Mouse (Mus musculus): ENCODE data around the gene Patl2.
"Not testable (repeated sequence)": the region's sequence is repeated elsewhere in the genome, so short reads cannot be mapped to it uniquely, and the experiment has no call there.

Patl2 gene

DNA sequence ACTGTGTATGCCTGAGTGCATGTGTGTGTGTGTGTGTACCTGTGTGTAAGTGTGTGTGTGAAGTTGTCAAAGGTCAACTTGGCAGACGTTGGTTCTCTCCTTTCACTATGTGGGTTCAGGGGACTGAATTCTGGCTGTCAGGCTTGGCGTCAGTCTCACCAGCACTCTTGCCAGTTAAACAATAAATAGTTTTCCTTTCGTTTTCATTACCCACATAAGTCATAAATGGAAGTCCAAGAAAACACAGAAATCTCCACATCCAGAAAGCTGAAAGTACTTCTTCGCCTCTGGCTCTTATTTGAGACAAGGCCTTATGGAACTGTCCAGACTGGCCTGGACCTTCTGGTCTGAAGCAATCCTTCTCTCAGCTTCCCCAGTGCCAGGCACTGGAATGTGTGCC lies 40.2 kb downstream of the Patl2 start:
- DNase-seq (ENCODE audit: low read depth, low spot score): peak; percentile 61

DNA sequence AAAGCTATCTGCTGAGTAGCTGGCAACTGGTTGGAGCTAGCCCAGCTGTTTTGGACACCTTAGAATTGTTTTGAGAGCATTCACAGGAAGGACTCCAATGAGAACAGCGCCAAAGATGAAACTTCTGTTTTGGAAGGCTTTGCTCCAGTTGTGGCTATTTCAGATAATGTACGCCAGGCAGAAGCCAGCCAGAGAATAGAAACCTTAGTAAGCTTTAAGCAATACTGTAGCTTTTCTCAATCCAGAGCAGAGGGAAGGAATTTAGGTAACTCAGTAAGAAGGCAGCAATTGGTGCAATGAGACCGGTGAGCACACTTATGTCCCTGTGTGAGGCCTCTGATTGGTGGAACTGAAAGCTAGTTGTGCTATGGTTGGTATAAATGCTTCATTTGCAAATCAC lies 42.9 kb downstream of the Patl2 start:
- no peak for DNase-seq (ENCODE audit: low read depth, low spot score)

GRCm38 (mm10) chr2:122141332-122141967 lies 44.5 kb downstream of the Patl2 start:
- no peak for DNase-seq (ENCODE audit: low read depth, low spot score)

- DNase-seq (ENCODE audit: low read depth, low spot score): no peak
Measured at GRCm38 (mm10) chr2:122140815-122141214, 45.2 kb downstream of the Patl2 start.

DNA sequence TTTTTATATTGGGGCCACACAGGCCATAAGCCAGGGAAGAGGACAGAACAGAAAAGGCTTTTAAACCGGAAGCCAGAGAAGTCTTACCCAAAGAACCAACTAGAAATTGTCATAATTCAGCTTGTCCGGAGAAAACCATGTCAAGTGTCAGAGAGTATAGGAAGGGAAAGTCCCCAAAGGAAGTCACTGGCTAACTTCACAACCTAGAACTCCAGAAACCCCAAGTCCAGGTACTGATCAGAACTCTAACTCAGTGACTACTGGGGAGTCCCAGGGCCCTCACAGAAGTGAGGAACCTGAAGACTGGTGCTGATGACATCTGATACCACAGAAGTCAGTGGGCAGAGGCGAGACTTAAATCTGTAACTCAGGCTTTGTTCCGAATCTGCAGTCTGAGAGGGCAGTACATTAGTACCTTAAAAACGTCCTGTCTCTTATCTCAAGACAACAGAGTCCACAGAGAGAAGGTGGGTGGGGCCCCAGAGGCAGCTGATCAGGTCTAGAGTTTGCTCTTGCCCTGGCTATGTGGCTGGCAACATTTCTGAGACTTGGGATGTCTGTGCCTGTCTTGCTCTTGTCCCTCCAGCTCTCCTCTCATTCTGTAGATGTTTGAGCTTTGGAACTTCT lies 48.0 kb downstream of the Patl2 start:
- DNase-seq (ENCODE audit: low read depth, low spot score): no peak

GRCm38 (mm10) chr2:122132618-122133017 lies 53.4 kb downstream of the Patl2 start:
- no peak for DNase-seq (ENCODE audit: low read depth, low spot score)

GRCm38 (mm10) chr2:122132078-122132477 lies 53.9 kb downstream of the Patl2 start:
- no peak for DNase-seq (ENCODE audit: low read depth, low spot score)

DNA sequence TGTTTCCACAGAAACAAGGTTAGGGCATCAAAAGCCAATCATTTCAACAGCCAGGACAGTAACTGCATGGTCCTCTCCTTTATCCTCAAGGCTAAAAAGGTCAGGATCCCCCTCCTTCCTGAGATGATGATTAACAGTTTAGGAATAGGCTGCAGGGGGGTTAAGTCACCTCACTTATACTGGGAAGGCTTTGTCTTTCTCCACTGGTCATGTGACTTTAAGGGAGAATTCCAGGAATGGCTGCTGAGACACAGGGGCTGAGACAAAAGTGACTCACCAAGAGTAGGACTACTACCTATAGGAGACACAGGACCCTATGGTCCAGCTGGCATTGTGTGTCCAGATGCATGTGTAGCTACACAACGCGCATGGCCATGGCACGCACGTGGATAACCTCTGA lies 58.4 kb downstream of the Patl2 start:
- no peak for DNase-seq (ENCODE audit: low read depth, low spot score)

- no peak for DNase-seq (ENCODE audit: low read depth, low spot score)
Measured at GRCm38 (mm10) chr2:122126765-122127347, 59.1 kb downstream of the Patl2 start.

DNA sequence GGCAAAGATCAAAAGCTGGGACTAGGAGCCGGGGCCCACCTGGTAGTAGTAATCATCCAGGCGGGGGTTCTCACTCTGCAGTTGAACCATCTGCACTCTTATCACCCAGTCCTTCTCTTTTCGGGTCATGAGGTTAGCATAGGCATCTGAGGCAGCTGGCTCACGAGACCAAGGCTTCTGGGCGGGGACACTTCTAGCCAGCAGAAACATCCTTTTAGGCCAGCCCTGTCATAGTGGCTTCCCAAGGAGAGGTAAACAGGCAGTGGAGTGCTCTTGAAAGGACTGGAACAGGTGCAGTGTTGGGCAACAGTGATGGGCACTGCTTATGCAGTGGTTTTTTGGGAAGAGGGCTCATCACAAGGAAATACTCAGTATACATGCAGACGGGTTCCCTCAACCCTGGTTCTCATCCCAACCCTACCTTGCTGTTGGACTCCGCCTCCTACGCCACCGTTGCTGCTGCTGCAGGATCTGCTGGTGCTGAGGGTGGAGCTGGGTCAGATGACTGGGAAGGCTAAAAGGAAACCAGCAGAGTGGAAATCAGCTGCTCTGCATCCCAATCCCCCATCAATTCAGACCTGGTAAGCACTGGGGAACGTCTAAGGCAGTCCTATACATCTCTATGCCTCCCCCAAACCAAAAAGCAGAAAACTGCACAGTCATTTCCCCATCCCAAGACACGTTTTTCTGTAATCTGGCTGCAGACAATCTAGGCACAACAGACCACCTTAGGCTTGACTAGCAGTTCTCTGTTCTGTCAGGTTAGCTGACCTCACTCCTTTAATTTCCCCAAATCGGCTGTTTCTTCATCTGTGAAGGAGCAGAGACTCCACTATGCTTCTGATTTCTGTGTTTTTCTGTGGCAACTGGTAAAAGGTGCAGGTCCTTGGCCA lies 60.1 kb downstream of the Patl2 start:
- no peak for DNase-seq (ENCODE audit: low read depth, low spot score)

DNA sequence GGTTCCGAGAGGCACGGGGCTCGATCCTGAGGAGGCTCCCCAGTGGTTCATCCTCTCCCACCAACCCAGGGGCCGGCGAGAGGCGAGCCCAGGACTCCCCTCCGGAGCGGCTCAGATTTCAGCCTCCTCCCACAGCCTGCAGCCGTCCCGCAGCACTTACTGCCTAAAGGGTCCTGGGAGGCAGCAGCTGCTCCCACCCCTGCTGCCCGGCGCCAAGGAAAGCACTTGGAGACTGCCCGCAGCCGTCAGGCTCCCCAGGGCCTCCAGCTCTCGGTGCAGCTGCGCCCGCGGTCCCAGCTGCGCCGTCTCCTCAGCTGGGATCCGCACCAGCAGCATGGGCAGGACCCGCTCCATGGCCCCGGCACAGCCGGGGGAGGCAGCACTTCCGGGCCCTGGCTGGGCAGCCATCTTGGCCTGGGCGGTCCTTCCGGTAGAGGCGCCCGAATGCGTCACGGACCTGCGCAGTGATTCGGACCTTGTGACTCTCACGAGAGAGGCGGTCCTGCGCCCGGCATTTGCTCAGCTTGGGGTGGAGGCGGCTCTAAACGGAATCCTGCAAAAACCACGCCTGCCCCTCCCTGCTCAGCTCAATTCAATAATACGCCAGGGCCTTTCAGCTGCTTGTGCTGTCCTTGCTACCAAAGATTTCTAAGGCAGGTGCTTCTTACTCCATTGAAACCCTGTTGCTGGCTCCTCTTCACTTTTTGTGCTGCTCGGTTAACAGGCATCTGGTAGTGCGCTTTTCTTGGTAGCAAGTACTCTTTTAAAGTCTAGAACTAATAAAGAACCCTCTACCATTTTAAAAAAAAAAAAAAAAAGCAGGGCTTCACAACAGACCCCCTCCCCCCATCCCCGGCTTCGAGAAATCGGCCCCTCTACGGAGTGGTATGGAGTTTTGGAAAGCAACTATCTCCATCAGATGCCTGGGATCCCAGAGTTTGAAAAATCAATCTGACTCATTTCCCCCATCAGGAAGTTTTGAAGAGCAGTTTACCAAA lies 67.7 kb downstream of the Patl2 start, which contains the start of gene Spg11:
Gene Spg11 (minus strand): TSS at position 426 of the 998 bp plus-strand sequence.
- DNase-seq (ENCODE audit: low read depth, low spot score): peak; percentile 97

DNA sequence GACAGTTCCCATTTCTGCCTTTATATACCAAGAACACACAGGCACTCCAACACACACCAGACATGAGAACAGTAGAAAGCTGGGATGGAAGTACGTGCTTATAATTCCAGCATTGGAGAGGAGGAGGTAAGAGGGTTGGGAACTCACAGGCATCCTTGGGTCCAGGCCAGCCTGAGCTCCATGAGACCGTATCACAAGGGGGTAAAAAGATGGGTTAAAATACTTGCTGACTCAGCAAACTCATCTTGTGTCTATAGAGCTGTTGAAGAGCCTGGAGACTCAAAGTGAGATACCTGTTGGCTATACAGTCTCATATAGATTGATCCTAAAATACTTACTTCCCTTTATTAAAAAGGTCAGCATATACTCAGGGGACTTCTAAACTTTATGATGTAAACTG lies 69.1 kb downstream of the Patl2 start:
- no peak for DNase-seq (ENCODE audit: low read depth, low spot score)

DNA sequence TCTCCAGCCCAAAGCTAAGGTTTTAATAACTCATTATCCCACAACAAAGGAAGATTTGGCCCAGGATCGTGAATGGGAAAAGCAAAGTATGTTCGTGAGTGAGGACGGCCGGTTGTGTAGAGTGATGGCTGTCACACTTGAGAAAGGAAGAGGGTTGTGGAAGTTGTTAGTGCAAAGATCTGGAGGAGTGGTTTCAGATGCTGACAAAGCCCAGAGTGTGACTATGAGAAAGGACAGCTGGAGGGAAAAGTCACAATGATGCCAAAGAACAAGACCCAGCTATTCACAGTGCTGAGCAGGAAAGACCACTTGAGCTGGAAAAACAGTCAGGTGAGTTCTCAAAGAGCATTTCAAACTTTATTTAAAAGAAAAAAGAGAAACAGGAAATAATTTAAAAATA lies 76.3 kb downstream of the Patl2 start:
- no peak for DNase-seq (ENCODE audit: low read depth, low spot score)

- DNase-seq (ENCODE audit: low read depth, low spot score): no peak
Measured at GRCm38 (mm10) chr2:122108101-122108500, 77.9 kb downstream of the Patl2 start.

DNA sequence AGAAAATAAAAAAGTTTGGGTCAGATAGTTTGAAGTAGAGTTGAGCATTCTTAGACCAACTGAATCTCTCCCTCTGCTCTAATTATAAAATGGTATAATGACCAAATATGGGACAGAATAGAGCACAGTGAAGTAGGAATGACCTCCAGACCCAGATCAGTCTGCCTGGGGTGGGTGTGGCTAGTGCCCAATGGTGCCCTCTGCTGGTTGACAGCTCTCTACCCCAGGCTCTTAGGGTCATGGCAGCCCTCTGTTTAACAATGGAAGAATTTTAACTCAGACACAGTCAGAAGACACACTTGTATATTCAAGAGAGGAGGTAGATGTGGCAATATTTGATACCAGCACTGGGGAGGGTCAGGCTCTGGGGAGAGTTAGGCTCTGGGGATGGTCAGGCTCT lies 83.9 kb downstream of the Patl2 start:
- peak; percentile 42 for DNase-seq (ENCODE audit: low read depth, low spot score)

DNA sequence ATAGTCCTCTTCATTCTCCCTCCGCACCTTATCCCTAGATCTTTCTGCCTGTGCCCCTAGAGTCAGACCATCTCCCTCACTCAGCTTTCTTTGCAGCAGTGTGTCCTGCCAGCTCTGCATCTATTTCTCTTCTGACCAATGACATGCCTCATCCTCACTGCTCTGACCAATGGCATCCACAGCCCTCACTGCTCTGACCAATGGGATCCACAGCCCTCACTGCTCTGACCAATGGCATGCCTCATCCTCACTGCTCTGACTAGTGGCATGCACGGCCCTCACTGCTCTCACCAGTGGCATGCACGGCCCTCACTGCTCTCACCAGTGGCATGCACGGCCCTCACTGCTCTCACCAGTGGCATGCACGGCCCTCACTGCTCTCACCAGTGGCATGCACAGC lies 88.3 kb downstream of the Patl2 start:
- DNase-seq (ENCODE audit: low read depth, low spot score): not testable (repeated sequence)

- no peak for DNase-seq (ENCODE audit: low read depth, low spot score)
Measured at GRCm38 (mm10) chr2:122093844-122094243, 92.1 kb downstream of the Patl2 start.

- DNase-seq (ENCODE audit: low read depth, low spot score): no peak
Measured at GRCm38 (mm10) chr2:122086446-122086845, 99.5 kb downstream of the Patl2 start.

DNA sequence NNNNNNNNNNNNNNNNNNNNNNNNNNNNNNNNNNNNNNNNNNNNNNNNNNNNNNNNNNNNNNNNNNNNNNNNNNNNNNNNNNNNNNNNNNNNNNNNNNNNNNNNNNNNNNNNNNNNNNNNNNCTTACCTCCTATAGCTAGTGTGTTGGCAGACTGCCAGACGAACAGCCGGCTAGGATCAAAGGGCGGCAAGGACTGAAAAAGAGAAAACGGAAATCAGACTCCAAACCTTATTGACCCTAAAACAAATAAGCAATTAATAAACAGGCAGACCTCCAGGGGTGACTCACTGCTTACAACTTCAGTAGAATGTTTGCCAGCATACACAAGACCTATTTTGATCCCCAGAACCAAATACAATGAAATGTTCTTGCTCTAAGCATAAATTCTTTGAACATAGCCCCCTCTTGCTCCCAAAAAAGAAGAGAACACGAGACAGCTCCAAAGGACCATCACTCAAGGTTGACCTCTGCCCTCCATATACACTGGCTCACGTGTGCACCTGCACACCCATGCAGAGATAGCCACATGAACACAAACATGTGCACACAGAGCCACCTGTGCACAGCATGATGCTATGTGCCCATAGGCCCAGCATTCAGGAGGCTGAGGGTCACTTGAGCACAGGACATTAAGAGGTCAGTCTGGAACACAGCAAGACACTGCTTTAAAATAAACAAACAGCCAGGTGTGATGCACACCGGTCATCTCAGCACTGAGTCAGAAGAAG lies 104.1 kb downstream of the Patl2 start:
- no peak for DNase-seq (ENCODE audit: low read depth, low spot score)

Measured in A20 (cell line).